Mouse (Mus musculus): Measurements from ENCODE around the gene Taf10. TPM values are rescaled to one million over a fixed set of nuclear protein-coding genes. Genes with fewer than 3 reads are reported as not detected.
"Not testable (repeated sequence)": the region's sequence is repeated elsewhere in the genome, so short reads cannot be mapped to it uniquely, and the experiment has no call there.

Gene Taf10
- polyA plus RNA-seq, 1 experiment from 2014 or later, result 192 TPM

DNA sequence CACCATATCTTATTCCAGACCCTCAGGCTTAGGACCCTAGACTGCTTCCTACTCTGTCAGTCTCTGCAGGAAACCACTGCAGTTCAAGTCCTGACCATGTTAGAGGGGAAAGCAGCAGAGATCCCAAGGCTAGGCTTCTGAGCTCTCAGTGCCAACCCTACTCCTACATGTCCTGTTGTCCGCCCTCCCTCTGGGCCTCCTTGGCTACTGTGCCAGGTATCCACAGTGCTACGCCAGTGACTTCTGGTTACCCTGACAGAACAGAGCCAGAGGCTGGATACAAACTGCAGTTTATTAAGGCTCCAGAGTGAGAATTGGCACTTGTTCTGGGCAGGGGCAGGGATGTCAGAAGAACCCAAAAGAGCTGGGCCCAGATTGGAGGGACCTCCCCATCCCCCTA, 8.6 kb upstream of the Taf10 start:
- H3K36me3 ChIP-seq (ENCODE audit: insufficient read depth), result peaks cover 60% of the 10 kb centered on the region
- TF ChIP-seq CTCF (IDR thresholded peaks at IDR 0.05; ENCODE audit: low read depth), result 0 out of 2 replicates have a peak, but pooled peaks have one; percentile 8
- DNase-seq (no peak), ATAC-seq (ENCODE audit: insufficient read depth) (no peak; the same call in 1 of the 2 replicates)
- H3K9me3 ChIP-seq (ENCODE audit: low read depth, low read length), result no peaks in the 10 kb centered on the region
- H3K27me3 ChIP-seq (ENCODE audit: insufficient read depth, low read length), result no peaks in the 10 kb centered on the region
- H3K9ac ChIP-seq, result no peak overlapping the region
- 92% methylated on average over 2 of the region's 2 CpGs for WGBS
- H3K27ac ChIP-seq (ENCODE audit: low read depth), result no peak overlapping the region
- no peak overlapping the region for H3K4me2 ChIP-seq
- no peak overlapping the region for H3K4me3 ChIP-seq (ENCODE audit: low read depth, low read length)
- no peaks in the 10 kb centered on the region for H3K4me1 ChIP-seq (ENCODE audit: insufficient read depth)

DNA sequence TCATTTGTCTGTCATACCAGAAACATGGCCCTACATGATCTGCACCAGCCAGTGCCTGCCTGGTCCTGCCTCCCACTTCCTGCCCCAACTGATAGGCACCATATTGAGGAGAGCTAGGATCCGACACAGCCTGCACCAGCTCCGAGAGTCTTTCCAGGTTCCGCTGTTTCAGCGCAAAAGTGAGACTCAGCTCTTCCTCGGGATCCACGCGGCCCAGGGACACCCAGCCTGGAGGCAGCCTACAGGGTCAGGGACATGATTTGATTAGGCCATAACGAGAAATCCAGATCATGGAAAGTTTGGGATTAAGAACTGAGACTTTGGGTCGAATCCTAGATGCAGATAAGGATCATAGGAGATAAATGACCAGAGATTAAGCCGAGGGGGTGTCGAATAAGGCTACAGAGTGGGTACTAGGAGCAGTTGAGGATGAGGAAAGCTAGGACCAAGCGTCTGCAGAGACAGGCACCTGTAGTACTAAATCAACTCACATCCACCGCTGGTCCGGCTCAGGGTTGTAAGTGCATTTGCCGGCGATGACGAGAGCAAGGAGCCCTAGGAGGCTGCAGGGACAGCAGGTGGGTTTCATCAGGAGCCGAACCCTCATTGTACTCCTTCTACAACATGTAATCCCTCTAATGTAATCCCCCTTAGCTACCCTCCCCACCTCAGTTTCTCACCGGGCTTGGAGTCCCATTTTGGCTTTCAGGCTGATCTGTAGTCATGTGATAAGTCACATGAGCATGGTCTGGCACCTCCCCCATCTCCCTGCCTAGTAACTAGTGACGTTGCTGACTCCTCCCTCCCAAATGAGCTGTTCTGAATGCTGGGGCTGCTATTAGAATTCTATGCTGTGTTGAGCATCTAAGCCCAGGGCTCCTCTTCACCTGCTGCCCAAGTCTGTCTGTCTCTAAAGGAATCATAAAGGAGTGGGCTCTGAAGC, 7.6 kb upstream of the Taf10 start, which contains the start of gene Tpp1:
TSS of gene Tpp1 (minus strand) at position 745 of the 943 bp plus-strand sequence.
- DNase-seq, result peak; percentile 96
- ATAC-seq (ENCODE audit: insufficient read depth), result peak; percentile 94
- peaks cover 50% of the 10 kb centered on the region for H3K36me3 ChIP-seq (ENCODE audit: insufficient read depth)
- H3K4me1 ChIP-seq (ENCODE audit: insufficient read depth), result no peaks in the 10 kb centered on the region
- H3K27ac ChIP-seq (ENCODE audit: low read depth), result no peak within 1 kb of the TSS
- peak within 1 kb of the TSS; percentile 74 for H3K9ac ChIP-seq
- no peaks in the 10 kb centered on the region for H3K27me3 ChIP-seq (ENCODE audit: insufficient read depth, low read length)
- H3K9me3 ChIP-seq (ENCODE audit: low read depth, low read length), result no peaks in the 10 kb centered on the region
- TF ChIP-seq CTCF (IDR thresholded peaks at IDR 0.05; ENCODE audit: low read depth), result no peak
- H3K4me3 ChIP-seq (ENCODE audit: low read depth, low read length), result peak within 1 kb of the TSS; percentile 60
- 16% methylated on average over 20 of the region's 20 CpGs for WGBS
- peak within 1 kb of the TSS; percentile 85 for H3K4me2 ChIP-seq

DNA sequence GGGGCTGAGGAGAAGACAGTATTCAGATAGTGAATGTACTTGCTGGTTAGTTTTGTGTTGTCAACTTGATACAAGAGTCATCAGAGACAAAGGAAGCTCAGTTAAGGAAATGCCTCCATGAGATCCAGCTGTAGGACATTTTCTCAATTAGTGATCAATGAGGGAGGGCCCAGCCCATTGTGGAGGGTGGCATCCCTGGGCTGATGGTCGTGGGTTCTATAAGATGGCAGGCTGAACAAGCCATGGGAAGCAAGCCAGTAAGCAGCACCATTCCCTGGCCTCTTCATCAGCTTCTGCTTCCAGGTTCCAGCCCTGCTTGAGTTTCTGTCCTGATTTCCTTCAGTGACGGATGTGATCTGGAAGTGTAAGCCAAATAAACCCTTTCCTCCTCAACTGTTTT, 3.6 kb upstream of the Taf10 start:
- Histone ChIP-seq H3K4me2 (no peak overlapping the region), H3K4me3 (ENCODE audit: low read depth, low read length) (no peak overlapping the region), H3K36me3 (ENCODE audit: insufficient read depth) (peaks cover 18% of the 10 kb centered on the region; the same call in 1 of the 2 replicates), H3K9me3 (ENCODE audit: low read depth, low read length) (no peaks in the 10 kb centered on the region), H3K27me3 (ENCODE audit: insufficient read depth, low read length) (no peaks in the 10 kb centered on the region), H3K4me1 (ENCODE audit: insufficient read depth) (no peaks in the 10 kb centered on the region), H3K27ac (ENCODE audit: low read depth) (no peak overlapping the region), H3K9ac (no peak overlapping the region)
- 69% methylated on average over 2 of the region's 2 CpGs for WGBS
- TF ChIP-seq CTCF (IDR thresholded peaks at IDR 0.05; ENCODE audit: low read depth), result no peak
- ATAC-seq (ENCODE audit: insufficient read depth) (no peak), DNase-seq (no peak)

DNA sequence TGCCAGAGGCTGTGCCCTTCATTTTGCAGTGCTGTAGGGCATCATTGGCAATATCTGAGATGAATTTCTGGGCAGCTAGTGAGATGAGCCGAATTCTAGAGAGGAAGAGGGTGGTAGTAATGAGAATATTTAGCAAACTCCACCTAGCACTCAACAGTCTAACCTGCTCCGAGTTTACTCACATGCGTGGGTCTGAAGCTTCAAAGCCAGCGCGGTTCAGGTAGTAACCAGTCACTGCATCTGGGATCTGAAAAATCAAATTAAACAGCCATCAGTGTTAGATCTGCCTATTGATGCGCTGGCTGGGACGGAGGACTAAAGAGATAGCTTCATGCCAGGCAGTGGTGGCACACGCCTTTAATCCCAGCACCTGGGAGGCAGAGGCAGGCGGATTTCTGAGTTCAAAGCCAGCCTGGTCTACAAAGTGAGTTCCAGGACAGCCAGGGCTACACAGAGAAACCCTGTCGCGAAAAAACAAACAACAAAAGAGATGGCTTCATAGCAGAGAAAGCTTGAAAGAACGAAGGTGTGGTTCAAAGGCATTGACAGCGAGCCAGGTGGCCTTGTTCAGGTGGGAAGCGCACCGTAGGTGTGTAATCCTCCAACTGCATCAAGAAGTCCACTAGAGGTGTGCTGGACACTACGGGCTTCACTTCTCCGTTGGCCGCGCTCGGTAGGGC, 775 bp downstream of the Taf10 start:
- peak; percentile 24 for DNase-seq
- H3K36me3 ChIP-seq (ENCODE audit: insufficient read depth), result peaks cover 40% of the 10 kb centered on the region
- not testable (repeated sequence) for H3K4me1 ChIP-seq (ENCODE audit: insufficient read depth); ATAC-seq (ENCODE audit: insufficient read depth); H3K27me3 ChIP-seq (ENCODE audit: insufficient read depth, low read length); H3K9me3 ChIP-seq (ENCODE audit: low read depth, low read length)
- H3K9ac ChIP-seq, result peak overlapping the region; percentile 91
- H3K4me3 ChIP-seq (ENCODE audit: low read depth, low read length), result peak overlapping the region; percentile 88
- 34% methylated on average over 20 of the region's 20 CpGs for WGBS
- peak overlapping the region; percentile 80; the same call in 1 of the 2 replicates for H3K27ac ChIP-seq (ENCODE audit: low read depth)
- peak overlapping the region; percentile 79 for H3K4me2 ChIP-seq

DNA sequence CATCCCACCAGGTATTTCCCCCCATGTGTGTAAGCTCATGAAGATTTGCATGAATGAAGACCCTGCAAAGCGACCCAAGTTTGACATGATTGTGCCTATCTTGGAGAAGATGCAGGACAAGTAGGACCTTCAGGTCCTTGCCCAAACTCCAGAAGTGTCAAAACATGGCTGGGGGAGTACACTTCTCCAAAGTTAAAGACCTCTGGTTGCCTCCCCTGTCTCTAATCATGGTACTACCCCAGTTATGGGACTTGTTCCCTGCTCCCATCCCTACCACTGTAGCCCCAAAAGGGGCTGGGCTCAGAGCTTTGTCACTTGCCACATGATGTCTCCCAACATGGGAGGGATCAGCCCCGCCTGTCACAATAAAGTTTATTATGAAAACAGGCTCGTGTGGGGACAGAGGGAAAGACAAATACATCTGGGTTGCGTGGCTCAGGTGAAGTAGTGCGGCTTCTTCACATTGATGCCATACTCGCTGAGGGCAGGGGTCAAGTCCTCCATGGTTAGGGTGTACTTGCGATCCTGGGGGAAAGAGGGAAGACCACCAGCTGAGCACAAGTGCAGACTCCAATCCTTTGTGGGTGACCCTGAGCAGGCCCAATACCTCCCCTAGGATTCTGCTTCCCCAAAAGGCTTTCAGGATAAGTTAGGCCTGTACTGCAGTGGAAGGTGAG, 1.5 kb downstream of the Taf10 start:
- WGBS, result 80% methylated on average over 7 of the region's 7 CpGs
- ATAC-seq (ENCODE audit: insufficient read depth); H3K9ac ChIP-seq; H3K27me3 ChIP-seq (ENCODE audit: insufficient read depth, low read length); H3K27ac ChIP-seq (ENCODE audit: low read depth); H3K9me3 ChIP-seq (ENCODE audit: low read depth, low read length); DNase-seq; H3K4me1 ChIP-seq (ENCODE audit: insufficient read depth): not testable (repeated sequence)
- Histone ChIP-seq H3K36me3 (ENCODE audit: insufficient read depth) (peaks cover 35% of the 10 kb centered on the region), H3K4me2 (peak overlapping the region; percentile 79), H3K4me3 (ENCODE audit: low read depth, low read length) (peak overlapping the region; percentile 88; the same call in 1 of the 2 replicates)

DNA sequence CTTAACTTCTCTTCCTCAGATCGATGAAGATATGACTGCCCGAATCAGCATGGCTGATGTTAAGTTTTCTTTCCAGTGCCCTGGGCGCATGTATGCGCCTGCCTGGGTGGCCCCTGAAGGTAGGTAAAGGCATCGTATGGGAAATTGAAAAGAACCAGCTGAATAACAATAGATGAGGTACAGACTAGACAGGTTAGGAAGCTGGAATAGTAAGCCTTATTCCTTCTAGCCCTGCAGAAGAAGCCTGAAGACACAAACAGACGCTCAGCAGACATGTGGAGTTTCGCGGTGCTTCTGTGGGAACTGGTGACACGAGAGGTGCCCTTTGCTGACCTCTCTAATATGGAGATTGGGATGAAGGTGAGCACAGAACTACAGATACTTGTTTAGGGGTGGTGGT, 2.2 kb downstream of the Taf10 start:
- Histone ChIP-seq H3K4me2 (no peak overlapping the region), H3K27ac (ENCODE audit: low read depth) (no peak overlapping the region), H3K9ac (no peak overlapping the region), H3K4me1 (ENCODE audit: insufficient read depth) (no peaks in the 10 kb centered on the region), H3K36me3 (ENCODE audit: insufficient read depth) (peaks cover 35% of the 10 kb centered on the region), H3K27me3 (ENCODE audit: insufficient read depth, low read length) (no peaks in the 10 kb centered on the region), H3K9me3 (ENCODE audit: low read depth, low read length) (no peaks in the 10 kb centered on the region), H3K4me3 (ENCODE audit: low read depth, low read length) (no peak overlapping the region)
- ATAC-seq (ENCODE audit: insufficient read depth), result no peak
- no peak for TF ChIP-seq CTCF (IDR thresholded peaks at IDR 0.05; ENCODE audit: low read depth)
- no peak for DNase-seq
- 88% methylated on average over 9 of the region's 9 CpGs for WGBS
